Mouse (Mus musculus) adrenal gland, adult 18-20 months (tissue): ENCODE measurements around the gene Gm14744. TPM values are rescaled to one million over a fixed set of nuclear protein-coding genes. Genes with fewer than 3 reads are reported as not detected.
"Not testable (repeated sequence)": the region's sequence is repeated elsewhere in the genome, so short reads cannot be mapped to it uniquely, and the experiment has no call there.

Source experiments
- DNase-seq, 2 experiments: peaks; one replicate each; pipeline ENCODE4 v3.0.0; 2021 to 2022; ENCODE audit warnings: low spot score in 2 of 2
- long read RNA-seq, 2 experiments: library from polyadenylated mRNA; stranded (forward); transcript quantifications; one replicate each; pipeline ENCODE4 v2.0.0; 2021
- total RNA-seq, 2 experiments: library from RNA; stranded (reverse); gene quantifications; 1 replicate in 1 of 2; 2 replicates in 1 of 2; pipeline ENCODE4 v1.2.3; 2021

Gm14744 gene
- not detected for total RNA-seq
- long read RNA-seq, experiment 1: 0 reads
- long read RNA-seq, experiment 2: 0 reads

DNA sequence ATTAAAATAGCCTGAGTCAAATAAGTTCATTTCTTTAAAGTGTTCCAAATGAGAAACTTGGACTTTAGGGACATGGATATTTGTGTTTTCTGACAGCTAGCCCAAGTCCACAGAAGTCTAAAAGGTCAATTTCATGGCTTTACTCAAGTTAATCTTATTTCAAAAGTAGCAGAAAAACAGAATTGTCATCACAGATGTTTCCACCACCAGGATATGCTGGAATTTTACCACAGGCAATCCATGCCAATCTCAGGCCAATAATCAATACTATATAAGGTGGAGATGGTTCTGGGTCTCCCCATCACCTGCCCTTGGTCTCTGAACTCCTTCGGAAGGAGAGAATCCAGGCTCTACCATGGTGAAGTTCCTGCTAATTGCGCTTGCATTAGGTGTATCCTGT lies at the start of gene Gm14744:
TSS of gene Gm14744 (plus strand) at position 301 of the 400 bp plus-strand sequence.
- DNase-seq: not testable (repeated sequence)

DNA sequence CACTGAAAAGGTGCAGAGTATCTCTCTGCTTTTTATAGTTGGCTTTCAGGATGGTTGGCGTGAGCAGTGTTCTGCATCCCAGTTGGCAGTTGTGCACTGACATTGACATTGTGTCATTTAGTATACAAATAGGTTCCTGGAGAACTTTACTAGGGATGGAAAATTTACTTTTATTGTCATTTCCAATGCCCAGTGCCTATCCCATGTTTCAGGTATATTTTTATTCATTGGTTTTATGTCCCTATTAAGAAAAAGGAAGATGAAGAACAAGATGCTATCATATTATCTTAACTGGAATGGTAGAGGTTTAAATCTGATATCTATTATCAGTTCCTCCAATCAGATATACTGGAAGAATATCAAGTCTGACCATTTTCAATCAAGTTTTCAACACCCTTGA lies 11.0 kb upstream of the Gm14744 start, which contains the start of gene Pbsn:
TSS of gene Pbsn (minus strand) at position 101 of the 400 bp plus-strand sequence.
- DNase-seq: no peak

GRCm38 (mm10) chrX:77880033-77880432 lies 15.5 kb downstream of the Gm14744 start:
- not testable (repeated sequence) for DNase-seq

Other genes starting within 250 kb of the Gm14744 start
- gene Prkx, start 68.5 kb upstream of the Gm14744 start, total RNA-seq: 10 to 100 TPM; 19.3 to 21.4 TPM
- not detected for gene Pbsn, start 11.1 kb upstream of the Gm14744 start, total RNA-seq
- not detected for gene 5430402E10Rik, start 60.3 kb downstream of the Gm14744 start, total RNA-seq
- gene Obp1a, start 226.6 kb downstream of the Gm14744 start, total RNA-seq: not detected